Mouse (Mus musculus) liver, embryonic 14.5 days (tissue): ENCODE measurements around the gene Bend4.

Source experiments
- CTCF ChIP-seq: IDR thresholded peaks from 2 replicates; pipeline ENCODE4 v1.5.1; 2016; ENCODE audit warnings: antibody characterized with exemption, low read depth, control low read depth
- EP300 ChIP-seq: IDR thresholded peaks from 2 replicates; pipeline ENCODE4 v1.6.1; 2016; ENCODE audit warnings: antibody characterized with exemption, low read depth

GRCm38 (mm10) chr5:67463636-67464035 lies 35.5 kb upstream of the Bend4 start:
- TF ChIP-seq CTCF (no peak), EP300 (no peak)
